Mouse (Mus musculus) MEL (cell line): Measurements from ENCODE around the gene Usp49.

Source experiments
- CTCF ChIP-seq, 3 experiments: IDR thresholded peaks in 2 of 3; conservative IDR thresholded peaks in 1 of 3; 2 replicates each; pipeline ENCODE4 v1.5.1; 2011 to 2012; ENCODE audit warnings: low read length in 3 of 3, low read depth in 2 of 3, mild to moderate bottlenecking in 2 of 3, improper control_type of control experiment in 1 of 3, inconsistent platforms in 1 of 3, mixed read lengths in 1 of 3, moderate library complexity in 1 of 3; ENCODE audit not compliant: control insufficient read depth in 1 of 3, insufficient read depth in 1 of 3, poor library complexity in 1 of 3, severe bottlenecking in 1 of 3
- EP300 ChIP-seq, 2 experiments: IDR thresholded peaks; 2 replicates each; pipeline ENCODE4 v1.6.1; 2011; ENCODE audit warnings: improper control_type of control experiment in 2 of 2, low read length in 2 of 2, low read depth in 1 of 2, mild to moderate bottlenecking in 1 of 2
- GATA1 ChIP-seq: IDR thresholded peaks from 2 replicates; pipeline ENCODE4 v1.6.1; 2011; ENCODE audit warnings: low read depth, low read length, improper control_type of control experiment
- JUND ChIP-seq: IDR thresholded peaks from 2 replicates; pipeline ENCODE4 v1.6.1; 2011; ENCODE audit warnings: low read depth, mild to moderate bottlenecking, improper control_type of control experiment, low read length
- MAZ ChIP-seq: IDR thresholded peaks from 2 replicates; pipeline ENCODE4 v1.6.1; 2012; ENCODE audit warnings: low read depth, mild to moderate bottlenecking, inconsistent platforms, low read length, improper control_type of control experiment
- MXI1 ChIP-seq: IDR thresholded peaks from 2 replicates; pipeline ENCODE4 v1.6.1; 2011; ENCODE audit warnings: mild to moderate bottlenecking, low read depth, low read length, improper control_type of control experiment
- MYB ChIP-seq: IDR thresholded peaks from 2 replicates; pipeline ENCODE4 v1.6.1; 2011; ENCODE audit warnings: mild to moderate bottlenecking, low read depth, low read length, improper control_type of control experiment
- POLR2A ChIP-seq, 2 experiments: IDR thresholded peaks; 2 replicates each; pipeline ENCODE4 v1.6.1; 2011 to 2012; ENCODE audit warnings: low read length in 2 of 2, mild to moderate bottlenecking in 2 of 2, control low read depth in 1 of 2, improper control_type of control experiment in 1 of 2, low read depth in 1 of 2, moderate library complexity in 1 of 2; ENCODE audit not compliant: control insufficient read depth in 1 of 2, insufficient read depth in 1 of 2, poor library complexity in 1 of 2
- POLR2AphosphoS5 ChIP-seq: IDR thresholded peaks from 2 replicates; pipeline ENCODE4 v1.6.1; 2012; ENCODE audit warnings: low read depth, borderline replicate concordance, mild to moderate bottlenecking, inconsistent platforms, low read length, moderate library complexity, mixed read lengths
- RAD21 ChIP-seq: IDR thresholded peaks from 2 replicates; pipeline ENCODE4 v1.6.1; 2011; ENCODE audit warnings: mild to moderate bottlenecking, low read depth, low read length, improper control_type of control experiment
- SIN3A ChIP-seq: IDR thresholded peaks from 2 replicates; pipeline ENCODE4 v1.6.1; 2012; ENCODE audit warnings: low read length, improper control_type of control experiment, inconsistent platforms
- TBP ChIP-seq: IDR thresholded peaks from 2 replicates; pipeline ENCODE4 v1.8.0; 2011; ENCODE audit warnings: low read depth, low read length, improper control_type of control experiment
- ZMIZ1 ChIP-seq: IDR thresholded peaks from 2 replicates; pipeline ENCODE4 v1.6.1; 2012; ENCODE audit warnings: low read depth, mild to moderate bottlenecking, inconsistent platforms, low read length, improper control_type of control experiment, moderate library complexity

GRCm38 (mm10) chr17:47630678-47631065 is at the start of gene Usp49:
- TF ChIP-seq MXI1: no peak
- no peak for TF ChIP-seq SIN3A
- TF ChIP-seq MYB: no peak
- no peak for TF ChIP-seq CTCF (IDR thresholded peaks at IDR 0.05 in 2 of 3, conservative IDR thresholded peaks at IDR 0.05 in 1 of 3; ENCODE audit: control insufficient read depth in 1 of 3, insufficient read depth in 1 of 3, low read depth in 2 of 3, low read length in 3 of 3, poor library complexity in 1 of 3, severe bottlenecking in 1 of 3)
- no peak for TF ChIP-seq RAD21
- TF ChIP-seq GATA1: peak; percentile 49
- no peak for TF ChIP-seq POLR2AphosphoS5
- TF ChIP-seq TBP: no peak
- TF ChIP-seq MAZ: no peak
- TF ChIP-seq POLR2A (IDR thresholded peaks at IDR 0.05; ENCODE audit: control insufficient read depth in 1 of 2, insufficient read depth in 1 of 2, low read depth in 1 of 2, low read length in 2 of 2, poor library complexity in 1 of 2): no peak
- TF ChIP-seq EP300 (IDR thresholded peaks at IDR 0.05; ENCODE audit: low read depth in 1 of 2, low read length in 2 of 2): no peak
- no peak for TF ChIP-seq JUND
- no peak for TF ChIP-seq ZMIZ1
